Mouse (Mus musculus) urinary bladder, postnatal 36 days (tissue): ENCODE measurements around the gene Uck1.

ENCODE experiments used
- DNase-seq, 2 experiments: peaks; one replicate each; pipeline ENCODE4 v3.0.0; 2022; ENCODE audit warnings: low spot score in 2 of 2, mixed read lengths in 1 of 2

The Uck1 gene

GRCm38 (mm10) chr2:32258887-32259533 lies 949 bp downstream of the Uck1 start:
- DNase-seq: no peak

- DNase-seq: peak in 1 of 2 experiments; percentile 42
Observed at GRCm38 (mm10) chr2:32256273-32256672, 3.7 kb downstream of the Uck1 start.

- DNase-seq: no peak
Observed at GRCm38 (mm10) chr2:32254563-32254962, 5.4 kb downstream of the Uck1 start.

GRCm38 (mm10) chr2:32253352-32253751 lies 6.6 kb downstream of the Uck1 start:
- no peak for DNase-seq

- DNase-seq: no peak
Observed at GRCm38 (mm10) chr2:32252658-32253057, 7.3 kb downstream of the Uck1 start.

GRCm38 (mm10) chr2:32251791-32252527 lies 8.0 kb downstream of the Uck1 start:
- peak in 1 of 2 experiments; percentile 67 for DNase-seq

GRCm38 (mm10) chr2:32248377-32249361 lies 11.3 kb downstream of the Uck1 start:
- DNase-seq: peak in 1 of 2 experiments; percentile 56

- no peak for DNase-seq
Observed at GRCm38 (mm10) chr2:32246741-32247140, 13.2 kb downstream of the Uck1 start.

GRCm38 (mm10) chr2:32242986-32243385 lies 17.0 kb downstream of the Uck1 start:
- no peak for DNase-seq

- DNase-seq: no peak
Observed at GRCm38 (mm10) chr2:32240591-32240990, 19.4 kb downstream of the Uck1 start.

GRCm38 (mm10) chr2:32238708-32239435 lies 21.1 kb downstream of the Uck1 start:
- DNase-seq: no peak

GRCm38 (mm10) chr2:32237571-32237970 lies 22.4 kb downstream of the Uck1 start:
- DNase-seq: no peak

- peak; percentile 33 to 55 for DNase-seq
Observed at GRCm38 (mm10) chr2:32236760-32237487, 23.0 kb downstream of the Uck1 start.

GRCm38 (mm10) chr2:32235886-32236759 lies 23.8 kb downstream of the Uck1 start, which contains the start of gene Pomt1:
TSS of gene Pomt1 (plus strand) at chr2:32236590.
- DNase-seq: peak; percentile 82 to 91

GRCm38 (mm10) chr2:32235433-32235832 lies 24.5 kb downstream of the Uck1 start:
- DNase-seq: no peak

- DNase-seq: no peak
Observed at GRCm38 (mm10) chr2:32222057-32222456, 37.9 kb downstream of the Uck1 start.

GRCm38 (mm10) chr2:32221577-32221976 lies 38.4 kb downstream of the Uck1 start:
- DNase-seq: no peak

GRCm38 (mm10) chr2:32220969-32221368 lies 39.0 kb downstream of the Uck1 start:
- DNase-seq: no peak

GRCm38 (mm10) chr2:32220021-32220420 lies 39.9 kb downstream of the Uck1 start:
- no peak for DNase-seq

GRCm38 (mm10) chr2:32219501-32219900 lies 40.5 kb downstream of the Uck1 start:
- no peak for DNase-seq
